Mouse (Mus musculus) liver, embryonic 14.5 days (tissue): ENCODE results near the gene Muc4. TPM values are rescaled to one million over a fixed set of nuclear protein-coding genes. Genes with fewer than 3 reads are reported as not detected.

ENCODE experiments used
- ATAC-seq: fragments of 200-750 bp; cut with Nextera tagmentation; 2 replicates; pipeline ENCODE4 v1.8.0; 2017; ENCODE audit warnings: moderate number of reproducible peaks, mild to moderate bottlenecking, moderate library complexity; ENCODE audit not compliant: insufficient read depth
- DNase-seq, 3 experiments: peaks; one replicate each; pipeline ENCODE4 v3.0.0-alpha.2; 2012 to 2013; ENCODE audit warnings: low read depth in 3 of 3, low spot score in 3 of 3
- H3K27ac ChIP-seq: fragments of 300-500 bp; sonication (generic); 2 replicates; pipeline ENCODE4 v1.5.1; 2014; ENCODE audit warnings: moderate library complexity, mild to moderate bottlenecking, control low read depth, inconsistent platforms
- H3K27me3 ChIP-seq: fragments of 300-500 bp; sonication (generic); 2 replicates; pipeline ENCODE4 v1.6.1; 2014; ENCODE audit warnings: mild to moderate bottlenecking, low read length, moderate library complexity; ENCODE audit not compliant: control insufficient read depth, insufficient read depth
- H3K36me3 ChIP-seq: fragments of 300-500 bp; sonication (generic); replicated peaks from 2 replicates; pipeline ENCODE4 v1.6.1; 2014; ENCODE audit warnings: low read depth; ENCODE audit not compliant: control insufficient read depth, insufficient read depth
- H3K4me1 ChIP-seq, 2 experiments: fragments of 200-500 bp in 1 of 2; fragments of 300-500 bp in 1 of 2; sonication (generic) in 1 of 2; replicated peaks; 2 replicates each; pipeline ENCODE4 v1.6.1; 2012 to 2014; ENCODE audit warnings: antibody characterized with exemption in 1 of 2, inconsistent platforms in 1 of 2, low read length in 1 of 2; ENCODE audit not compliant: control insufficient read depth in 2 of 2, insufficient read depth in 2 of 2
- H3K4me2 ChIP-seq: fragments of 300-500 bp; sonication (generic); 2 replicates; pipeline ENCODE4 v1.6.1; 2014; ENCODE audit warnings: low read depth, mild to moderate bottlenecking, control low read depth, moderate library complexity
- H3K4me3 ChIP-seq, 2 experiments: fragments of 200-500 bp in 1 of 2; fragments of 300-500 bp in 1 of 2; sonication (generic) in 1 of 2; 2 replicates each; pipeline ENCODE4 v1.5.1; 2012 to 2014; ENCODE audit warnings: low read depth in 2 of 2, low read length in 2 of 2, mild to moderate bottlenecking in 2 of 2, control low read depth in 1 of 2, inconsistent platforms in 1 of 2, moderate library complexity in 1 of 2; ENCODE audit not compliant: insufficient read depth in 1 of 2
- H3K9ac ChIP-seq: fragments of 300-500 bp; sonication (generic); replicated peaks from 2 replicates; pipeline ENCODE4 v1.6.1; 2014; ENCODE audit warnings: mild to moderate bottlenecking, control low read depth, moderate library complexity
- H3K9me3 ChIP-seq: fragments of 300-500 bp; sonication (generic); 2 replicates; pipeline ENCODE4 v1.6.1; 2016; ENCODE audit warnings: low read length, mixed read lengths; ENCODE audit not compliant: control insufficient read depth
- CTCF ChIP-seq: IDR thresholded peaks from 2 replicates; pipeline ENCODE4 v1.5.1; 2016; ENCODE audit warnings: antibody characterized with exemption, low read depth, control low read depth
- EP300 ChIP-seq: IDR thresholded peaks from 2 replicates; pipeline ENCODE4 v1.6.1; 2016; ENCODE audit warnings: antibody characterized with exemption, low read depth
- WGBS: fragments of 180-500 bp; shearing (Covaris S2); extraction: QIAGEN DNeasy Blood & Tissue Kit; methylation state at CpG from one replicate; pipeline ENCODE4 v1.1.7; 2014; ENCODE audit not compliant: insufficient replicate concordance; 5-methylcytosine and 5-hydroxymethylcytosine counted together
- polyA plus RNA-seq, 2 experiments: library from polyadenylated mRNA; depleted of rRNA in 1 of 2; stranded (reverse) in 1 of 2; unstranded in 1 of 2; fragments of >200 nt; fragmentation: Nextera tagmentation in 1 of 2; extraction: Ambion mirVana in 1 of 2; gene quantifications; 2 replicates each; pipeline versions ENCODE4 v1.2.1 to v1.2.3; 2012 to 2014

The Muc4 gene
- polyA plus RNA-seq, 2 experiments: 0.63 to 0.79 TPM

DNA sequence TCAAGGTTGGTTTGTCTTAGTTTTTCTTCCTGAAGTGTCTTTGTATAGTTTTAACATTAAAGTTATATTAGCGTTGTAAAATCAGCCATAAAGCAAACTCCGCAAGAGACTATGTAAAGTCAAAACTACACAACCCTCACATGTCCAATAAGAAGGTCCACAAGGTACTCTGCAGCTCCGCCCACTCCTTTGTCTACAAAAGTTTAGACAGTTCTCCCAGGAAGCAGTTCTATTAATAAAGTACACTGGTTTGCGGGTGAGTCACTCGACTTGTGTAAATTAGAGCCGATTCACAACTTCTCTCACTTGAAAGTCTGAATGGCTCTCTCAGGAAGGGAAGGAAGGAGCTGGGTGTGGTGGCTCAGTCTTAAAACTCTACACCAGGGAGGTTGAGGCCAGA, 10.2 kb downstream of the Muc4 start:
- no peak overlapping the region for H3K4me3 ChIP-seq
- no peak overlapping the region for H3K4me2 ChIP-seq
- peaks cover 0 to 2% of the 10 kb centered on the region in 2 experiments; a peak in 1 of 4 replicates for H3K4me1 ChIP-seq
- H3K27me3 ChIP-seq: no peaks in the 10 kb centered on the region
- ATAC-seq (no peak), DNase-seq (no peak)
- no peaks in the 10 kb centered on the region for H3K36me3 ChIP-seq
- H3K9me3 ChIP-seq: no peaks in the 10 kb centered on the region
- H3K9ac ChIP-seq: no peak overlapping the region
- TF ChIP-seq EP300 (no peak), CTCF (no peak)
- H3K27ac ChIP-seq: no peak overlapping the region
- WGBS: 58% methylated on average over 6 of the region's 6 CpGs

DNA sequence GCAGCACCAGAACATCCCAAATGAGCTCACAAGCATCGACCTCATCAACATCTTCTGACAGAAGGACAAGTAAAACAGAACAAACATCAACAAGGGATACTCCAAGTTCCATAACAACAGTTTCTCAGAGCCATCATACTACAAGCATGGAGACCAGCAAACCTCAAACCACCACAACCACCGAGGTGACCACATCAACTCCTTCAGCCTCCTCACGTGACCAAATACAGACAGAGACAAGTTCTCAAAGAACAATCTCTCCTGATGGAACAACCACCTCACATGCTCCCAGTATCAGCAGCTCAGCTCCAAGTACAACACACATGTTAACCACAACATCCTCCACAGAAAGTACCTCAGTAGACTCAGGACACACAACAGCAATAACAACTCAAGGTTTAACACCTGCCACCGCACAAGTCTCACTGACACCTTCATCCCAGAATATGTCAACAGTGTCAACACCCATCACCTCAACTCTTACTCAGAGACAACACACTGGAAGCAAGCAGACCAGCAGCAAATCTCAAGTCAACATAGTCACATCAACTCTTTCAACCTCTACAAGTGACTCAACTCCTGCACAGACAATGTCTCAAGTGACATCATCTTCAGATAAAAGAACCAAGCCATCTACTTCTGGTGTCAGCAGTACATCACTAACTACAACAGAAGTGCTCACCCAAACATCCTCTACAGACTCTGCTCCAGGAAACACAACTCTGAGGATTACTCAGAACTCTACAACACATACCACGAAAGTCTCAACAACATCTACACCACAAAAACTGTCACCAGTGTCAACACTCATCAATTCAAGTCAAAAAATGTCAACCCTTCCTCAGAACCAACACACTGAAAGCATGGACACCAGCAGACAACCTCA, 14.8 kb downstream of the Muc4 start:
- H3K9ac ChIP-seq: no peak overlapping the region
- no peak for DNase-seq
- H3K27me3 ChIP-seq: no peaks in the 10 kb centered on the region
- no peaks in the 10 kb centered on the region for H3K9me3 ChIP-seq
- H3K27ac ChIP-seq: no peak overlapping the region
- H3K4me2 ChIP-seq: no peak overlapping the region
- TF ChIP-seq EP300 (no peak), CTCF (no peak)
- ATAC-seq: no peak
- 50% methylated on average over 5 of the region's 5 CpGs for WGBS
- H3K36me3 ChIP-seq: no peaks in the 10 kb centered on the region
- no peaks in the 10 kb centered on the region for H3K4me1 ChIP-seq
- H3K4me3 ChIP-seq: no peak overlapping the region

DNA sequence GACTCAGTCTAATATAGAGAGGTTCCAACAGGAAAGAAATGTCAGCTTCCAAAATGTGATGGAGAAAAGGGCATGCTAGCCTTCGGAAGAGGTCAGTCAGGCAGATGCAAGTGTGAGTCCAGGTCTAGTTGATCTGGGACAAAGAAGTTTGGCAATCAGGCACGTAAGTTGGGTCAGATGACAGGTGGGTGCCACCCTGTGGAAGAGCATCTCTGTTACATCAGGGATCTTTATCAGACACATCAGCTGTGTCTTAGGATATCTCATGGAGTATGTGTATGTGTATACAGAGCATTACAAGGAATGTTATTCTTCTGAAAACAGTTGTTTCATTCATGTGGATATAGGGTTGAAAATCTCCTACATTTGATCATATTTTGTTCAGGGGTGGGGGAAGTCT, 28.9 kb downstream of the Muc4 start:
- no peaks in the 10 kb centered on the region for H3K9me3 ChIP-seq
- no peak for ATAC-seq

DNA sequence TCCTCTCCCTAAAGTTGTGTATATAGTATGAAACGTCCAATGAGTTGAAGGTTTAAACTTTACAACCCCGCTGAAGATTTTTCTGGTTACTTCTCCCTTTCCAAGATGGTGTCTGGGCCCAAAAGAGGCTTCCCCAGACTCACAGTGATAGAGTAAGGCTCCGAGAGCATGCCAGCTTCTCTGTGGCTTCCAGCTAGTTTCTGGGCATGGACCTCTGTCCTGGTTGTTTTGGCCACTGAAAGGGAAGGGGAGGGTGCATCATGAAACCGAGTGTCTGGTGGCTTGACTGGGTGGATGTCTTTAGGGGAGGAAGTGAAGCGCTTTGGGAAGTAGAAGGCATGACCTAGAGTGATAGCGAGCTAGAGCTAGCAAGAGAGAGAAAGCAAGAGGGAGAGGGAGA, 29.3 kb downstream of the Muc4 start:
- Histone ChIP-seq H3K4me1 (peaks cover 0 to 2% of the 10 kb centered on the region in 2 experiments; a peak in 1 of 4 replicates), H3K27me3 (no peaks in the 10 kb centered on the region), H3K9ac (no peak overlapping the region), H3K9me3 (no peaks in the 10 kb centered on the region), H3K4me3 (no peak overlapping the region), H3K4me2 (no peak overlapping the region), H3K36me3 (no peaks in the 10 kb centered on the region), H3K27ac (no peak overlapping the region)
- TF ChIP-seq CTCF: no peak
- TF ChIP-seq EP300: no peak
- ATAC-seq: no peak
- no peak for DNase-seq
- WGBS: 34% methylated on average over 6 of the region's 6 CpGs

More for the DNA sequence above, 28.9 kb downstream of the Muc4 start:
- TF ChIP-seq EP300 (no peak), CTCF (no peak)
- Histone ChIP-seq H3K27me3 (no peaks in the 10 kb centered on the region), H3K27ac (no peak overlapping the region), H3K4me2 (no peak overlapping the region), H3K36me3 (no peaks in the 10 kb centered on the region), H3K4me1 (peaks cover 0 to 2% of the 10 kb centered on the region in 2 experiments; a peak in 1 of 4 replicates), H3K4me3 (no peak overlapping the region), H3K9ac (no peak overlapping the region)
- WGBS: 62% methylated on average over 2 of the region's 2 CpGs
- DNase-seq: no peak

DNA sequence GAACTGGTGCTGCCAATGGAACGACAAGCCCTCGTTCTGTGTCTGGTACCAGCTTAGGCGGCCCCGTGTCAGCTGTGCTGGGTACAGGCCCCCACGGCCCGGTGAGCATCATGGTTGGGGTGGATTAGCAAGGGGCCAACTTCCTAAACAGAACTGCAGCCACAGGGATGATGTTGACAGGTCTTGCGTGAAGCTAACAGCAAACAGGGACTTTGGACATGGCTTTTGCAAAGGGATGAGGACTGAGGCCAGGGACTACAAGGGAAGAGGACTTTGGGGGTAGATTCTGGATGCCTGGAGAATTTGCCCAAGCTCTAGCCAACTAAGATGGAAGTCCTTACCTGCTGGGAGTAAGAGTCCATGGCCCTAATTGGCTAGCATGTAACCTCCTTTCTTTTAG, 31.2 kb downstream of the Muc4 start:
- H3K9me3 ChIP-seq: no peaks in the 10 kb centered on the region
- H3K27me3 ChIP-seq: no peaks in the 10 kb centered on the region
- H3K27ac ChIP-seq: no peak overlapping the region
- DNase-seq: peak in 1 of 3 experiments; percentile 13
- H3K9ac ChIP-seq: no peak overlapping the region
- no peaks in the 10 kb centered on the region for H3K36me3 ChIP-seq
- no peak overlapping the region for H3K4me3 ChIP-seq
- WGBS: 71% methylated on average over 7 of the region's 7 CpGs
- ATAC-seq: no peak
- H3K4me2 ChIP-seq: no peak overlapping the region
- TF ChIP-seq CTCF (no peak), EP300 (no peak)
- H3K4me1 ChIP-seq: peaks cover 0 to 2% of the 10 kb centered on the region in 2 experiments; a peak in 1 of 4 replicates
